Mouse (Mus musculus): ENCODE results near the gene Hba-a2. TPM values are rescaled to one million over a fixed set of nuclear protein-coding genes. Genes with fewer than 3 reads are reported as not detected.
"Not testable (repeated sequence)": the region's sequence is repeated elsewhere in the genome, so short reads cannot be mapped to it uniquely, and the experiment has no call there.

The Hba-a2 gene
- polyA plus RNA-seq, 1 experiment from 2014 or later = 6,511 TPM

DNA sequence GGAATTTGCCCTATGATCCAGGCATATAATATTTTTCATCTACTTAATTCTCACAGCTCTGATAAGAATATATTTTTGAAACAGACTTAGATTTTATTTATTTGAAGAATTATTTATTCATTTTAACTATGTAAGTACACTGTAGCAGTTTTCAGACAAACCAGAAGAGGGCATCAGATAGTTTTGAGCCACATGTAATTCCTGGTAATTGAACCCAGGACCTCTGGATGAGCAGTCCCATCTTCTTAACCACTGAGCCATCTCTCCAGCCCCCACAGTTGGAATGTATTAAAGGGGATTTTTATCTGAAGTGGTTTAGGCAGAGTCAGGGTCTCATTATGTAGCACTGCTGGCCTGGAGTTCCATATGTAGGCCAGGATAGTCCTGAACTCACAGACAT, 10.4 kb upstream of the Hba-a2 start:
- not testable (repeated sequence) for H3K4me2 ChIP-seq; H3K27ac ChIP-seq; H3K9me3 ChIP-seq; H3K4me3 ChIP-seq; ATAC-seq (ENCODE audit: low FRiP score); H3K4me1 ChIP-seq (replicated peaks); H3K36me3 ChIP-seq; H3K9ac ChIP-seq
- H3K27me3 ChIP-seq = peaks cover 11% of the 10 kb centered on the region

DNA sequence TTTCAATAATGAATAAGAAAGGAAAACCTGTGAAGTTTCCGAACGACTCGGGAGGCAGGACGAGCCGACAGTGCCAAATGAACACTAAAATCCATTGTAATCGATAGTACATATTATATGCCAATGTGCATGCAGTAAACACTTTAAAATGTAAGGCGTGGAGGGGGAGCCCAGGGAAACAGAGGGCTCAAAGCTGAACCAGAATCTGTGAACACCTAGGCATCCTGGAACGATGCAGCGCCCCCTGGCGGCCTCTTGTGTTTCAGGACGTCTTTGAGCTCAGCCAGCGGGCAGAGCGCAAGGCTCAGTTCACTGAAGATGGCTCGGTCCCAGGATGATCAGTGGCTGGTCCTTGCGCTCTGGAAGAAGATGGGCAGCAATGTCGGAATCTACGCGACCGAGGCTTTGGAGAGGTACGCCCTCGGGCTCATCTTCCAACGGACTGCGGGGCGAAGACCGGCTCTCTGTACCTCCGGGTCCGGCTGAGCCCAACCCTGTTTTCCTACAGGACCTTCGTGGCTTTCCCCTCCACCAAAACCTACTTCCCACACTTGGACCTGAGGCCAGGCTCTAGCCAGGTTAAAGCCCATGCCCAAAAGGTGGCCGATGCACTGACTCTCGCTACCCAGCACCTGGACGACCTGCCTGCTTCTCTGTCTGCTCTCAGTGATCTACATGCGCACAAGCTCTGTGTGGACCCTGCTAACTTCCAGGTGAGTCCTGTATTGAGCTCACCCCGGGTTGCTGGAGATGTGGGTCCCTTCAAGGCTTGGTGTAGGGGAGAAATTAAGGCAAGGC, 9.4 kb upstream of the Hba-a2 start, which contains the start of gene Hbq1b:
Gene Hbq1b, plus strand, starts transcription at position 271 of the 798 bp plus-strand sequence.
- ATAC-seq (ENCODE audit: low FRiP score) = peak; percentile 80
- not testable (repeated sequence) for H3K27ac ChIP-seq; H3K36me3 ChIP-seq; H3K9me3 ChIP-seq; H3K4me1 ChIP-seq (replicated peaks)
- H3K4me3 ChIP-seq = peak within 1 kb of the TSS; percentile 31
- WGBS = 21% methylated on average over 31 of the region's 33 CpGs
- H3K9ac ChIP-seq = peak within 1 kb of the TSS; percentile 36; the same call in 1 of the 2 replicates
- peaks cover 11% of the 10 kb centered on the region for H3K27me3 ChIP-seq
- peak within 1 kb of the TSS; percentile 56 for H3K4me2 ChIP-seq

DNA sequence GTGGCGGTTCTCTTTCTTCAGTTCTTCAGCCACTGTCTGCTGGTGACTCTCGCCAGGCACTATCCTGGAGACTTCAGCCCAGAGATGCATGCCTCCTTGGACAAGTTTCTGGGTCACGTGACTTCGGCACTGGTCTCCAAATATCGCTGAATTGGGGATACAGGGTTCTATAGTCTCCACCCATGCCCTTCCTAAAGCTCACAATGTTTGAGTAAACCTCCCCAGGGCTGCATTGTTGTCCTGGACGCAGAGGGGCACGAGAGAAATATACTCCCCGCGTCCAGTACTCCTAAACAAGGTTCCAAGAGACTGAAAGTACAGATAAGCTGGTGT, 8.8 kb upstream of the Hba-a2 start:
- ATAC-seq (ENCODE audit: low FRiP score) = no peak
- Histone ChIP-seq H3K4me2 (no peak overlapping the region; the same call in 1 of the 2 replicates), H3K36me3 (no peaks in the 10 kb centered on the region), H3K27me3 (peaks cover 11% of the 10 kb centered on the region), H3K9me3 (no peaks in the 10 kb centered on the region), H3K9ac (no peak overlapping the region), H3K27ac (no peak overlapping the region), H3K4me3 (no peak overlapping the region), H3K4me1 (replicated peaks) (no peaks in the 10 kb centered on the region)
- WGBS = 74% methylated on average over 9 of the region's 9 CpGs

GRCm38 (mm10) chr11:32292819-32293218, 3.5 kb upstream of the Hba-a2 start:
- H3K36me3 ChIP-seq; H3K4me3 ChIP-seq; H3K9ac ChIP-seq; H3K27ac ChIP-seq; ATAC-seq (ENCODE audit: low FRiP score); H3K27me3 ChIP-seq; H3K9me3 ChIP-seq; H3K4me2 ChIP-seq; H3K4me1 ChIP-seq (replicated peaks): not testable (repeated sequence)
- whole genome bisulfite sequencing = 81% methylated on average over 4 of the region's 4 CpGs

DNA sequence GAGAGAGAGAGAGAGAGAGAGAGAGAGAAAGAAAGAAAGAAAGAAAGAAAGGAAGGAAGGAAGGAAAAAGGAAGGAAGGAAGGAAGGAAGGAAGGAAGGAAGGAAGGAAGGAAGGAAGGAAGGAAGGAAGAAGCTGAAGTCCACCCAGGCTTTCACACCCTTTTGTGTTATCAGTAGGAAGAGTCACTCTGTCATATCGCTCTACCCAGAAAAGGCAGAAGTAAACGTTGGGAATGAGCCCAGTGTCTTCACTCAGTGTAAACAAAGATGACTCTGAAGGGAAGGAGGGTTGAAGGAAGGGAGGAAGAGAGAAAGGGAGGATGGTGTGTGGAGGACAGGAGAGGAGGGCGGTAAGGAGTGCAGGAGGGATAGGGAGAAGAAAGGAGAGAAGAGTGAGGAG, 2.8 kb upstream of the Hba-a2 start:
- not testable (repeated sequence) for H3K27ac ChIP-seq; H3K9me3 ChIP-seq; ATAC-seq (ENCODE audit: low FRiP score); H3K4me1 ChIP-seq (replicated peaks); H3K36me3 ChIP-seq; H3K4me3 ChIP-seq; H3K4me2 ChIP-seq; H3K27me3 ChIP-seq; H3K9ac ChIP-seq
- 65% methylated on average over 3 of the region's 3 CpGs for WGBS

DNA sequence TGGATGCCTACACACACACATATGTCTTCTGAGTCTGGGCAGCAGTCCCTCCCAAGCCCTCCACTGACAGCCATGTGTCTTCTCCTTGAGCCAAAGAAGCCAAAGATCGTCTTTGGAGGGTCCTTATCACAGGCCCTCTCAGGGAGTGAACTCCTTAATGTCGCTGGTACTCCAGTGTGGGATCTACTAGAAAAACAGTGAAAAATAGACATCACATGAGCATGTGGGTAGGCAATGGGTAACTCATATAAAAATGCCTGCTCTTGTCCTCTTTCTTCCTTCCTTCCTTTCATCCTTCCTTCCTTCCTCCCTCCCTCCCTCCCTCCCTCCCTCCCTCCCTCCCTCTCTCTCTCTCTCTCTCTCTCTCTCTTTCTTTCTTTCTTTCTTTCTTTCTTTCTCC, 1.1 kb downstream of the Hba-a2 start:
- not testable (repeated sequence) for ATAC-seq (ENCODE audit: low FRiP score)
- peaks cover 15% of the 10 kb centered on the region for H3K27me3 ChIP-seq

DNA sequence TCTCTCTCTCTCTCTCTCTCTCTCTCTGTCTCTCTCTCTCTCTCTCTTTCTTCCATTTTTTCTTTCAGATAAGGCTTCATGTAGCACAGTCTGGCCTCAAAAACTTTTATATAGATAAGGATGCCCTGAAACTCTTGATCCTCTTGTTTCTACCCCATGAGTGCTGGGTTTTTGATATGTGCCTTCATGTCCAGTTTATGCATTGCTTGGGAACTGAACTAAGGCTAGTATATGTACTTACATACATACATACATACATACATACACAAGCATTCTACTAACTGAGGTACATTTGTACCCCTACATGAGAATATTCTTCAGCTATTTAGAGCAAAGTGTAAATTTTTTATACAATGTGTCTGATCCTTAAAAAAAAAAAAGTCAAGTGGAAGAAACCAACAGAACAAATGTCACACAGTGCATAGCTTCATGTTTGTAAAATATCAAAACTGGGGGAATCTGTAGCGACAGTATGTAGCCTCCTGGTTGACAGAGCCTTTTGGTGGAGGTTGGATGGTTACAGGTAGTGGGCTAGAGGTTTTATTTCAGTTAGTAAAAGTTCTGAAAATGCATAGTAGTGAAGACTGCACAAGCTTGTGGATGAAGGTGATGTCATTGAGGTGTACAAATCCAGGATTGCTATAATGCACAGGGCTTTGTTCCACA, 1.7 kb downstream of the Hba-a2 start:
- H3K9ac ChIP-seq = no peak overlapping the region
- no peaks in the 10 kb centered on the region for H3K9me3 ChIP-seq
- H3K4me3 ChIP-seq = no peak overlapping the region
- H3K4me2 ChIP-seq = no peak overlapping the region
- H3K27ac ChIP-seq = no peak overlapping the region
- H3K27me3 ChIP-seq = peaks cover 15% of the 10 kb centered on the region
- H3K4me1 ChIP-seq (replicated peaks) = no peaks in the 10 kb centered on the region
- H3K36me3 ChIP-seq = no peaks in the 10 kb centered on the region
- WGBS = 93% methylated on average over 1 of the region's 1 CpGs
- ATAC-seq (ENCODE audit: low FRiP score) = no peak

More for the DNA sequence above, 1.1 kb downstream of the Hba-a2 start:
- H3K27ac ChIP-seq; H3K4me1 ChIP-seq (replicated peaks); H3K4me2 ChIP-seq; H3K36me3 ChIP-seq; H3K9ac ChIP-seq; H3K4me3 ChIP-seq; H3K9me3 ChIP-seq: not testable (repeated sequence)
- WGBS = 55% methylated on average over 2 of the region's 2 CpGs

DNA sequence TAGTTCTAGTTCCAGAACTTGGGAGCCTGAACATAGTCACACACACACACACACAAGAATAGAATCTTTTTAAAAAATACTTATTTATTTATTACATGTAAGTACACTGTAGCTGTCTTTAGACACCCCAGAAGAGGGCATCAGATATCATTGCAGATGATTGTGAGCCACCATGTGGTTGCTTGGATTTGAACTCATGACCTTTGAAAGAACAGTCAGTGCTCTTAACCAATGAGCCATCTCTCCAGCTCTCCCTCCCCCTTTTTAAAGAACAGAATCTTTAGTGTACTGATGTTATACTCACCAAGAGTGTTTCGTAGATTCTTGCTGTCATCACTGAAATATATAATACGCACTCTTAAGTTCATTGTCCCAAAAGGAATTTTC, 2.2 kb downstream of the Hba-a2 start:
- Histone ChIP-seq H3K36me3 (no peaks in the 10 kb centered on the region), H3K4me1 (replicated peaks) (no peaks in the 10 kb centered on the region), H3K9me3 (no peaks in the 10 kb centered on the region), H3K4me3 (no peak overlapping the region), H3K4me2 (no peak overlapping the region), H3K27ac (no peak overlapping the region), H3K9ac (no peak overlapping the region), H3K27me3 (peaks cover 15% of the 10 kb centered on the region)
- ATAC-seq (ENCODE audit: low FRiP score) = no peak
- WGBS = 98% methylated on average over 2 of the region's 2 CpGs

GRCm38 (mm10) chr11:32299865-32300264, 3.6 kb downstream of the Hba-a2 start, which contains the start of gene Hbq1a:
TSS of gene Hbq1a (plus strand) at chr11:32300069.
- H3K36me3 ChIP-seq; H3K27ac ChIP-seq; H3K9ac ChIP-seq; H3K9me3 ChIP-seq; H3K4me1 ChIP-seq (replicated peaks): not testable (repeated sequence)
- 8% methylated on average over 16 of the region's 16 CpGs for WGBS
- H3K4me3 ChIP-seq = peak within 1 kb of the TSS; percentile 33
- ATAC-seq (ENCODE audit: low FRiP score) = peak; percentile 54
- H3K4me2 ChIP-seq = peak within 1 kb of the TSS; percentile 52
- H3K27me3 ChIP-seq = peaks cover 15% of the 10 kb centered on the region

DNA sequence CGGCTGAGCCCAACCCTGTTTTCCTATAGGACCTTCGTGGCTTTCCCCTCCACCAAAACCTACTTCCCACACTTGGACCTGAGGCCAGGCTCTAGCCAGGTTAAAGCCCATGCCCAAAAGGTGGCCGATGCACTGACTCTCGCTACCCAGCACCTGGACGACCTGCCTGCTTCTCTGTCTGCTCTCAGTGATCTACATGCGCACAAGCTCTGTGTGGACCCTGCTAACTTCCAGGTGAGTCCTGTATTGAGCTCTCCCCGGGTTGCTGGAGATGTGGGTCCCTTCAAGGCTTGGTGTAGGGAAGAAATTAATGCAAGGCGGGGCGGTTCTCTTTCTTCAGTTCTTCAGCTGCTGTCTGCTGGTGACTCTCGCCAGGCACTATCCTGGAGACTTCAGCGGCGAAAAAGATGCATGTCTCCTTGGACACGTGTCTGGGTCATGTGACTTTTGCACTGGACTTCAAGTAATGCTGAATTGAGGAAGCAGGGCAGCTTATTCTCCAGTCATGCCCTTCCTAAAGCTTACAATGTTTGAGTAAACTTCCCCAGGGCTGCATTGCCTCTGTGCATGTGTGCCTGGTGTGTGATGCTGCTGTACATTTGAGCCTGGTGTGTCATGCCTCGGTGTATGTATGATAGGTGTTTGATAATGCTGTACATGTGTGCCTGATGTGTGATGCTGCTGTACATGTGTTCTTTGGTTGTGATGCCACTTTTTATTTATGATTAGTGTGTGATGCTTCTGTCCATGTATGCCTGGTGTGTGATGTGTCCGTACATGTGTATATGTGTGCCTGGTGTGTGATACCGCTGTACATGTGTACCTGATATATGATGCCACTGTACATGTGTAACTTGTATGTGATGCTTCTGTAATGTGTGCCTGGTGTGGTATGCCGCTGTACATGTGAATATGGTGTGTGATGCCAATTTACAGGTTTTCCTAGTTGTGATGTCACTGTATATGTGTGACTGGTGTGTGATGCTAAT, 4.3 kb downstream of the Hba-a2 start:
- no peak overlapping the region; the same call in 1 of the 2 replicates for H3K9ac ChIP-seq
- peaks cover 15% of the 10 kb centered on the region for H3K27me3 ChIP-seq
- 60% methylated on average over 14 of the region's 17 CpGs for WGBS

GRCm38 (mm10) chr11:32301506-32301905, 5.2 kb downstream of the Hba-a2 start:
- H3K27me3 ChIP-seq = peaks cover 15% of the 10 kb centered on the region
- WGBS = 73% methylated on average over 1 of the region's 1 CpGs
- no peak overlapping the region for H3K4me2 ChIP-seq
- no peak overlapping the region for H3K9ac ChIP-seq
- H3K4me3 ChIP-seq = no peak overlapping the region
- H3K9me3 ChIP-seq = no peaks in the 10 kb centered on the region
- no peak overlapping the region for H3K27ac ChIP-seq
- no peaks in the 10 kb centered on the region for H3K4me1 ChIP-seq (replicated peaks)
- no peak for ATAC-seq (ENCODE audit: low FRiP score)
- no peaks in the 10 kb centered on the region for H3K36me3 ChIP-seq

More for the DNA sequence above, 4.3 kb downstream of the Hba-a2 start:
- Histone ChIP-seq H3K9me3 (no peaks in the 10 kb centered on the region), H3K4me2 (peak overlapping the region; percentile 52), H3K4me1 (replicated peaks) (no peaks in the 10 kb centered on the region), H3K36me3 (no peaks in the 10 kb centered on the region), H3K27ac (no peak overlapping the region), H3K4me3 (peak overlapping the region; percentile 33)
- ATAC-seq (ENCODE audit: low FRiP score) = peak; percentile 47; the same call in 1 of the 2 replicates

- WGBS = 59% methylated on average over 2 of the region's 2 CpGs
- H3K27ac ChIP-seq = no peak overlapping the region
These were observed 6.6 kb downstream of the Hba-a2 start for GRCm38 (mm10) chr11:32302824-32303419.

More at GRCm38 (mm10) chr11:32302824-32303419, 6.6 kb downstream of the Hba-a2 start:
- Histone ChIP-seq H3K4me3 (no peak overlapping the region), H3K9me3 (no peaks in the 10 kb centered on the region), H3K36me3 (no peaks in the 10 kb centered on the region), H3K9ac (no peak overlapping the region), H3K4me2 (no peak overlapping the region), H3K27me3 (peaks cover 15% of the 10 kb centered on the region), H3K4me1 (replicated peaks) (no peaks in the 10 kb centered on the region)
- ATAC-seq (ENCODE audit: low FRiP score) = no peak
